Mouse (Mus musculus): ENCODE measurements around the gene Abhd5. TPM values are rescaled to one million over a fixed set of nuclear protein-coding genes. Genes with fewer than 3 reads are reported as not detected.

Gene Abhd5
- polyA plus RNA-seq, 1 experiment from 2014 or later = 50.8 TPM

GRCm38 (mm10) chr9:122422706-122423105 lies 71.3 kb downstream of the Abhd5 start:
- H3K4me2 ChIP-seq (replicated peaks; ENCODE audit: low read depth) = no peak overlapping the region
- TF ChIP-seq CTCF (IDR thresholded peaks at IDR 0.05; ENCODE audit: low read depth) = no peak
- no peaks in the 10 kb centered on the region for H3K36me3 ChIP-seq (ENCODE audit: control insufficient read depth, insufficient read depth)
- H3K27me3 ChIP-seq (replicated peaks; ENCODE audit: control insufficient read depth, insufficient read depth, low read length) = no peaks in the 10 kb centered on the region; the same call in 1 of the 2 replicates
- H3K9ac ChIP-seq (ENCODE audit: low read depth, low read length) = no peak overlapping the region
- H3K9me3 ChIP-seq (ENCODE audit: control insufficient read depth) = no peaks in the 10 kb centered on the region
- 84% methylated on average over 14 of the region's 14 CpGs for WGBS
- no peak overlapping the region for H3K4me3 ChIP-seq (ENCODE audit: low read depth, low read length)
- H3K4me1 ChIP-seq (replicated peaks; ENCODE audit: control insufficient read depth, insufficient read depth, low read length) = no peaks in the 10 kb centered on the region
- no peak overlapping the region for H3K27ac ChIP-seq (ENCODE audit: low read depth, low read length)
- no peak for ATAC-seq

GRCm38 (mm10) chr9:122423146-122423545 lies 71.7 kb downstream of the Abhd5 start:
- no peaks in the 10 kb centered on the region for H3K36me3 ChIP-seq (ENCODE audit: control insufficient read depth, insufficient read depth)
- no peak for ATAC-seq
- WGBS = 59% methylated on average over 6 of the region's 6 CpGs

DNA sequence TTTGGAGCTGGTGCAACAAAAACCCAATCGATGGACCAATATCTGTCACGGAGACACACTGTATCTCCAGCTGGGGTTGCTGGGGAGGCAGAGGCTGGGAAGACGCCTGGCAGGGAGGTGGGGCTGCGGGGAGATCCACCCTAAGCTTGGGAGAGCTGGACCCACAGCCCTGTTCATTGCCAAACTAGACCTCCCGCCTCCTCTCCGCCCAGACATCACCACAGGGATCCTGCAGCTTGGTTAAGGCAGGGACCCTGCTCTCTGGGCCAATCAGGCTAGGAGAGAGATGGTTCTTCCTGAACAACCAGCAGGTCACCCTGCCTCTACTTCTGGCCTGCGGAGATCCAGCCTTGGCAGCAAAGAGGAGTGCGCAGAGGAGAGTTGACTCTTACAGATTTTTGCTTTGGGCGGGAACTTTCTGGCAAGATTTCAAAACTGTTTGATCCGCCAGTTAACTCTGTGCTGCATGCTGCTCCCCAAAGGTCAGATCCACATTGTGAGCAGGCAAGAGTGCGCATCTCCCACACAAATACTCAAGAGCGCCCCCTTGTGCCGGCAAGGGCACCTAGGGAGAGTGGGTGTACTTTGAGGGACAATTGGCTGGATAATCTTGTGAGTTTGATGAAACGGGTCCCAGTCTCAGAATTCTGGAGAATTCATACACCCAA lies 73.7 kb downstream of the Abhd5 start:
- Histone ChIP-seq H3K36me3 (ENCODE audit: control insufficient read depth, insufficient read depth) (no peaks in the 10 kb centered on the region), H3K9me3 (ENCODE audit: control insufficient read depth) (no peaks in the 10 kb centered on the region), H3K4me2 (replicated peaks; ENCODE audit: low read depth) (peak overlapping the region; percentile 21; the same call in 1 of the 2 replicates), H3K27me3 (replicated peaks; ENCODE audit: control insufficient read depth, insufficient read depth, low read length) (no peaks in the 10 kb centered on the region; the same call in 1 of the 2 replicates), H3K4me1 (replicated peaks; ENCODE audit: control insufficient read depth, insufficient read depth, low read length) (no peaks in the 10 kb centered on the region), H3K4me3 (ENCODE audit: low read depth, low read length) (no peak overlapping the region), H3K27ac (ENCODE audit: low read depth, low read length) (no peak overlapping the region), H3K9ac (ENCODE audit: low read depth, low read length) (no peak overlapping the region)
- TF ChIP-seq CTCF (IDR thresholded peaks at IDR 0.05; ENCODE audit: low read depth) = peak; percentile 61
- 39% methylated on average over 14 of the region's 14 CpGs for WGBS
- ATAC-seq = no peak

More at GRCm38 (mm10) chr9:122423146-122423545, 71.7 kb downstream of the Abhd5 start:
- Histone ChIP-seq H3K4me2 (replicated peaks; ENCODE audit: low read depth) (no peak overlapping the region), H3K4me3 (ENCODE audit: low read depth, low read length) (no peak overlapping the region), H3K4me1 (replicated peaks; ENCODE audit: control insufficient read depth, insufficient read depth, low read length) (no peaks in the 10 kb centered on the region), H3K27ac (ENCODE audit: low read depth, low read length) (no peak overlapping the region), H3K9me3 (ENCODE audit: control insufficient read depth) (no peaks in the 10 kb centered on the region), H3K27me3 (replicated peaks; ENCODE audit: control insufficient read depth, insufficient read depth, low read length) (no peaks in the 10 kb centered on the region; the same call in 1 of the 2 replicates), H3K9ac (ENCODE audit: low read depth, low read length) (no peak overlapping the region)
- peak; percentile 27; the same call in 1 of the 2 replicates for TF ChIP-seq CTCF (IDR thresholded peaks at IDR 0.05; ENCODE audit: low read depth)

DNA sequence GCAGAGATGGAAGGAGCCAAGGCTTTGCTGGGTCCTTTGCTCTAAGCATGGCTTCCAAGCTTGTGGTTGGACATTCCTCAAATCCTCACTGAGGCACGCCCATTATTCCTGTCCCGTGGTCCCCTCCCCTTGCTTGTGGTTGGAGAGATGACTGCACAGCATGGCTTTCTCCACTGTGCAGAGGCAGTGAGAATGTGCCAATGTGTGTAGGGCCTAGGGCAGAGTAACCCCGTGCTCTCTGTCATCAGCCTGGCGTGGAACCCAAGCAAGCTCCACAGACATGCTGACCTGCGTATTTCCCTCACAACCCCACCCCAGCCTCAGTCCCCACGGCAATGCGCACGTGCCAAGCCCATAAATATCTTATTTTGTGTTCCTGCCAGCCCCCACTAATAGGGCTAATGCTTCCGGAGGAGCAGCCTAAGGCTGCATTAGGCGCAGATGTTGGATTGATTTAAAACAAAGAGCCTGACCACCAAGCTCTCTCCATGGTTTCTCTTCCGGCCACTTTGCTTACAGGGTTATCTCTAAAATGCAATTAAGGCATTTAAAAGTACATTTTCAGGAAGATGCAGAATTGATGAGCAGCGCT lies 77.7 kb downstream of the Abhd5 start:
- H3K9ac ChIP-seq (ENCODE audit: low read depth, low read length) = no peak overlapping the region
- ATAC-seq = no peak
- WGBS = 78% methylated on average over 12 of the region's 12 CpGs
- H3K4me3 ChIP-seq (ENCODE audit: low read depth, low read length) = no peak overlapping the region
- no peaks in the 10 kb centered on the region for H3K4me1 ChIP-seq (replicated peaks; ENCODE audit: control insufficient read depth, insufficient read depth, low read length)
- TF ChIP-seq CTCF (IDR thresholded peaks at IDR 0.05; ENCODE audit: low read depth) = no peak
- H3K9me3 ChIP-seq (ENCODE audit: control insufficient read depth) = no peaks in the 10 kb centered on the region
- H3K27me3 ChIP-seq (replicated peaks; ENCODE audit: control insufficient read depth, insufficient read depth, low read length) = no peaks in the 10 kb centered on the region
- no peaks in the 10 kb centered on the region for H3K36me3 ChIP-seq (ENCODE audit: control insufficient read depth, insufficient read depth)
- H3K27ac ChIP-seq (ENCODE audit: low read depth, low read length) = no peak overlapping the region
- no peak overlapping the region for H3K4me2 ChIP-seq (replicated peaks; ENCODE audit: low read depth)

DNA sequence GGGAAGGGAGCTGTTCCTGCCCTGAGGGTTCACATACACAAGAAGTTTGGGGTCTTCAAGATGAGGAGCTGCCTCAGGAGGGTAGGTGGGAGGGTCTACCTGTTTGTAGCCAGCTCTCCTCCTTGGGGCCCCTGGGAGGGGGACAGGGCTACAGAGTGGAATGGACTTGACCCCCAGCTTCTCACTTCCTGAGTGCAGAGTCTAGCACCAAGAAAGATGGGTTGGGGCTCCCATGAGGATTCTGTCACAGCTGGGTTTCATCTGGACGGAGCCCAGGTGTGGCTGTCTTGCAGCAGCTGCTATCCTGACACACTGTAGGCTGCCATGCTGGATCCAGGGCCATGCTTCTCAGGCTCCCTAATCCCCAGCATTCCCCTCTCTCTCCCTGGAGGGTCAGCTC lies 78.3 kb downstream of the Abhd5 start:
- no peak overlapping the region for H3K9ac ChIP-seq (ENCODE audit: low read depth, low read length)
- H3K4me2 ChIP-seq (replicated peaks; ENCODE audit: low read depth) = no peak overlapping the region
- no peak overlapping the region for H3K4me3 ChIP-seq (ENCODE audit: low read depth, low read length)
- WGBS = 91% methylated on average over 1 of the region's 1 CpGs
- no peaks in the 10 kb centered on the region for H3K36me3 ChIP-seq (ENCODE audit: control insufficient read depth, insufficient read depth)
- ATAC-seq = no peak
- H3K27me3 ChIP-seq (replicated peaks; ENCODE audit: control insufficient read depth, insufficient read depth, low read length) = no peaks in the 10 kb centered on the region
- no peaks in the 10 kb centered on the region for H3K4me1 ChIP-seq (replicated peaks; ENCODE audit: control insufficient read depth, insufficient read depth, low read length)
- TF ChIP-seq CTCF (IDR thresholded peaks at IDR 0.05; ENCODE audit: low read depth) = no peak
- no peak overlapping the region for H3K27ac ChIP-seq (ENCODE audit: low read depth, low read length)
- no peaks in the 10 kb centered on the region for H3K9me3 ChIP-seq (ENCODE audit: control insufficient read depth)

Other genes starting within 250 kb of the Abhd5 start
- gene Snrk, start 234.3 kb upstream of the Abhd5 start, polyA plus RNA-seq (2015; fragmentation: Nextera tagmentation; extraction: Ambion mirVana) = 35.4 and 35.6 TPM in 2 replicates
- gene Ano10, start 57.2 kb upstream of the Abhd5 start, polyA plus RNA-seq (2015; fragmentation: Nextera tagmentation; extraction: Ambion mirVana) = 47.7 and 51.9 TPM in 2 replicates